Mouse (Mus musculus): ENCODE measurements around the gene Acoxl.
"Not testable (repeated sequence)": the region's sequence is repeated elsewhere in the genome, so short reads cannot be mapped to it uniquely, and the experiment has no call there.

Gene Acoxl

DNA sequence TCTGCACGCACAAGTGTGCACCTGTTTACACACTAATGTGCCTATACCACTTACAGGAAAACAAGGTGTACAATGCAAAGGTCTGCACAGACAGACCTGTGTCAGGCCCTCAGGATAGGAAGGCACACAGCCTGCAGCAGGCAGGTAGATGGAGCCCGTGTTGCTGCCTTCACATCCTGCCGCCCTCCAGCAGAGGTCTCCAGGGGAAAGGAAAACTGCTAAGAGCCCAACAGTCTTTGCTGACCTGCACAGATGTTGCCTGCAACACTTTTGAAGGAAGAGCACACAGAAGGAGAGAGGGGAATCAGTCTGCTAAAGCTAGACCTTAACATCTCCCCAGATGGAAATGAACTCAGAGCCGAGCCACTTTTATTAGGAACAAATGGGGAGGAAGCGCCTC is 240.2 kb downstream of the Acoxl start:
- DNase-seq (ENCODE audit: low read depth, low spot score), result peak; percentile 62

DNA sequence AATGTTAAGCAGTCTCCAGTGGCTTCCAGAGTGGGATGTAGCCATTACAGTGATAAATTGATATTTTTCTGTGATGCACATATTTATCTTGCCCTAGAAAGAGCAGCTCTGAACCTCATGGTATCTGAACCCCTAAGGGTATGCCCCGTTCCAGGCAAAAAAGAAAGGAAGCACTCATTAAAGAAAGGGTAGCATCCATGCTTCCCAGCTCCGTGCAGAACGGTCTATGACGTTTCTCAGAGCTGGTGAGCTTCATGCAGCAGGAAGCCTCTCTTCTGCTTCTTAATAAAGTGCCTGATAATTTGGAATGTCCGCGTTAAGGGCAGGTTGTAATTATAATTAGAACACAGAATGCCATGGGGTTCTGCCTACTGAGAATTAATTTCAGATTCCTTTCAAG is 240.6 kb downstream of the Acoxl start:
- no peak for DNase-seq (ENCODE audit: low read depth, low spot score)

DNA sequence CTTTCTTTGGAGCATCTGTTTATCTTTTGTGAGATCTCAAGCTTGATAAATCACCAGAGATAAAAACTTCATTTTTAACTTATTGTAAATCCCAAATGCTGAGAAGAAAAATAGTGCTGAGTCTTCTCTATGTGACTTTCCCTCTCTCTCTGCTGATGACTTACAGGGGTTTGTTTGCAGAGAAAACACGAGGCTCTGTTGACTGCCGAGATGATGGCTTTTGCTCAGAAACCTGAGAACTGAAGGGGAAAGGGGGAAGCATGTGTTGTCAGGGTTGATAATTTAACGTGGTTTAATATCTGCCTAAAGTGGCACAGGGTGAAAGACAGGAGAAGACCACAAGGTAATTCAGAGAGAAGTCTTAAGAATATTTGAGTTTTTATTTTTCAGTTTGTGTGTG is 245.2 kb downstream of the Acoxl start:
- no peak for DNase-seq (ENCODE audit: low read depth, low spot score)

- no peak for DNase-seq (ENCODE audit: low read depth, low spot score)
Observed at GRCm38 (mm10) chr2:128084607-128085006, 245.9 kb downstream of the Acoxl start.

- no peak for DNase-seq (ENCODE audit: low read depth, low spot score)
Observed at GRCm38 (mm10) chr2:128085481-128085880, 246.8 kb downstream of the Acoxl start.

GRCm38 (mm10) chr2:128086301-128086886 is 247.7 kb downstream of the Acoxl start:
- no peak for DNase-seq (ENCODE audit: low read depth, low spot score)

DNA sequence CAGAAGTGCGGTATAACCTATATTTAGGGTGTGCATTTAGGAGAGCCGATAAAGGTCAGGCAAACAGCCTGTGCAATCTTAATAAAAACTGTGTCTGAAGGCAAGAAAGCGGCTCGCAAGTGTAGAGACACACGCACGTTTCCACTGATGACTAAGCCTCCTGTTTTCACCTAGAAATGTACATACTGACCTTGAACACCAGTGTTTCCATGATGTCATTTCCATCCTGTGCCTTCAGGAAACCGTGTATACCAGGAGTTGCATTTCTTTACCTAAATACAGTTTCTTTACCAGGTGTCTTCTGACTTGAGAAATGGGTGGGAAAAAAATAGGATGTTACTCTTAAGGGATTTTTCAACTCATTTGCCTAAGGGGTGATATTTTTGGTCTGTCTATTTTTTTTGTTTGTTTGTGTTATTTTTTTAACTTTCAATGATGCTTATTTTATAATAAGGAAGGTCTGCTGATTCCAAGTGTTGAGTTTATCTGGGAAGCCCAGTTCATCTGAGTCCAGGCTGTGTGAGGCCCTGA is 248.4 kb downstream of the Acoxl start:
- DNase-seq (ENCODE audit: low read depth, low spot score), result peak; percentile 80

- peak; percentile 35 for DNase-seq (ENCODE audit: low read depth, low spot score)
Observed at GRCm38 (mm10) chr2:128087798-128088545, 249.3 kb downstream of the Acoxl start.

- DNase-seq (ENCODE audit: low read depth, low spot score), result peak; percentile 60
Observed at GRCm38 (mm10) chr2:128090283-128090885, 251.7 kb downstream of the Acoxl start.

GRCm38 (mm10) chr2:128091431-128092369 is 253.0 kb downstream of the Acoxl start:
- peak; percentile 81 for DNase-seq (ENCODE audit: low read depth, low spot score)

DNA sequence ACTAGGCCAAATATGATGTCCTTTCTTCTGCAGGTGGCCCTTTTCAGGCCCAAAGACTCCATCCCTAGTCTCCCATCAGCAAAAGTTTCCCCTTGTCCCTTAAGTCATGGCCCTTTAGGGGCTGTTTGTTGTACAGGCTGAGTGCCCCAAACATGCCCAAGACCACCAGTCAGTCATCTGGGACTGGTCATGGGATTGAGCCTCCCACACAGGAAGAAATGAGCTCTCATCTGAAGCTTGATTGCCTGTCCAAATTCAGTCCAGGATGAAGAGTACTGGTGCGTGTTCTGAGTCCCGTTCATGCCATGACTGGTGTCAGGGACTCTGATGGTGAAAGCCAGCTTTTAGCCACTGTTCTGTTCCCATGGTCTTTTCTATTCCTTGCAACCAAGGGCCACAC is 253.8 kb downstream of the Acoxl start:
- DNase-seq (ENCODE audit: low read depth, low spot score), result no peak

DNA sequence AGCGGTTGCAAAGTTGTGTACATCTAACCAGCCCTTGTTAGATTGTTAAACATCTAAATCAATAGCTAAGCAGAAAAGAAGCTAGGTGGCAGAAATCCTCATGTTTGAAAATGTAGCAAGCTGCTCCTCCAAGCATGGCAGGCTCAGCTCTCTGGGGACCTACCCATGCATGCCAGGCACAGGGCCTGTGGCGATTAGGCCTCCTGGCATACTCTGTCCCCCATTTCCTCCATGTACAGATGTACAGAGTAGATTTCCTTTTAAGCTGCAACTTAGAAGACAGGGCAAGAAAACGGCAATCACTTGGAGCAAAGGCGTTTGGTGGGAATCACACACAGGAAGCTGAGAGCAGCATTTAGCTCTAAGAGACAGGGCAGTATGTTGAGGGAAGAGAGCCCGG is 255.5 kb downstream of the Acoxl start:
- DNase-seq (ENCODE audit: low read depth, low spot score), result no peak

DNA sequence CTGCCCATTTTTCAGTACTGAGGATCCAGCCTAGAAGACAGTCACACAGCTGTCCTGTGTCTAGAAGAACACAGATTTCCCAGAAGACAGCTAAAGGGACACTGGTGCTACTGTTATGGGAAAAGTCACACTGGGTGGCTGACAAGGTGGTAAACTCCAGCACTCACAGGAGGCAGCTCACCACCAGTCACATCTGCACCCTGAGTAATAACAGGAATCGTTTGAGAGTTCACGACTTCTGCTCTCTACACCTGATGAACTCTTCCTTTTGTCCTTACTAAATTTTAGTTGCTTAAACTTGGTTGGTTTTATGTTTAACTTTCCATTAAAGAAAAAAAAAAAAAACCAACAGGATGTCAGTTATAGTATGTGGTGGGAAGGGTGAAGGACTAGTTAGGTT is 255.9 kb downstream of the Acoxl start:
- DNase-seq (ENCODE audit: low read depth, low spot score), result peak; percentile 33

DNA sequence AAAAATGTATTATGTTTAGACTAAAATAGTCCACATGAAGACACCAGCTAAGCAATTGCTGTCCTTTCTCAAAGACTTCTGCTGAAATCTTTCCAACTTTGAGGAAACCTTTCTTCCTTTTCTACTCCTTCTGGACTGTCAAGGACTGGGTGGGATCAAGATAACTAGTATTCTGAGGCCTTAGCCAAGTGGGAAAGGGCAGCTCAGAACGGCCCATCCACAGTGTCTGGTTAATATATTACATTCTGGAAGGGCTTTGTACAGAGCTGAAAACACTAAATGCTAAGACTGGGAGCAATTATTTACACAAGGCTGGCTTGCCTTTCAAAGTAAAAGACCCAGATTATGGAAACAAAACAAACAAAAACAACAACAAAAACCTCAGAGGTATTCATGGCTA is 256.6 kb downstream of the Acoxl start:
- no peak for DNase-seq (ENCODE audit: low read depth, low spot score)

GRCm38 (mm10) chr2:128096070-128096469 is 257.4 kb downstream of the Acoxl start:
- DNase-seq (ENCODE audit: low read depth, low spot score), result no peak

GRCm38 (mm10) chr2:128098118-128098517 is 259.4 kb downstream of the Acoxl start:
- not testable (repeated sequence) for DNase-seq (ENCODE audit: low read depth, low spot score)

DNA sequence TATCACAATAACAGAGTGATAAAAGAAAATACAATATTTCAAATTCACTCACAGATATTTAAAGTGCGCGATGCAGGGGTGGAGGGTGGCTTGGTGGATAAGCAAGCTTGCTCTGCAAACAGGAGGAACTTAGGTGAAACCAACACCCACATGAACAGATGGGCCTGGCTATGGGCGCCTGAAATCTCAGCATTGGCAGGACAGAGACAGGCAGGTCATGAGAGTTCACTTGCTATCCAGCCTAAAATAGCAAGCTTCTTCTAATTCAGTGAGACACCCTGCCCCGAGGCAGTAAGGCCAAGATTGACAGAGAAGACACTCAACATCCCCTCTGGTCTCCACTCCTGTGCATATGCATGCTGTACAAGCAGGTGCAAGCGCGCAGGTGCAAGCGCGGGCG is 263.4 kb downstream of the Acoxl start:
- DNase-seq (ENCODE audit: low read depth, low spot score), result no peak

- no peak for DNase-seq (ENCODE audit: low read depth, low spot score)
Observed at GRCm38 (mm10) chr2:128104815-128105214, 266.1 kb downstream of the Acoxl start.

GRCm38 (mm10) chr2:128105651-128106050 is 267.0 kb downstream of the Acoxl start:
- DNase-seq (ENCODE audit: low read depth, low spot score), result no peak

DNA sequence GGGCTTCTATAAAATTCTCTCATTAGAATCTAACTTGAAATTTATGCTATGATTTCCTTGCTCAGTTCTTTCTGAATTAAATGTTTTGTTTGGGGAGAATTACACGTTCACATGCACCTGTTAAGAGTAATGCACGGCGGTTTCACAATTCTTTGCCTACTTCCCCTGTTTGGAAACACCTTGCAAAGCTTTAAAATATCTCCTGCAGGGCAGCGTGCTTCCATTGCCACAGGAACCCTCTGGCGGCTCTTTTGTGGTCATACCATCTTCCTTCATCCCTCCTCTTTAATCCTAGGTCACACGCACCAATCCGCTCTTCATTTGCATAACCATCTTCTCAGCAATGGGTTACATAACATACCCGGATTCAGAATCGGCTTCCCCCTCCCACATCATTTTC is 272.9 kb downstream of the Acoxl start:
- DNase-seq (ENCODE audit: low read depth, low spot score), result no peak

DNA sequence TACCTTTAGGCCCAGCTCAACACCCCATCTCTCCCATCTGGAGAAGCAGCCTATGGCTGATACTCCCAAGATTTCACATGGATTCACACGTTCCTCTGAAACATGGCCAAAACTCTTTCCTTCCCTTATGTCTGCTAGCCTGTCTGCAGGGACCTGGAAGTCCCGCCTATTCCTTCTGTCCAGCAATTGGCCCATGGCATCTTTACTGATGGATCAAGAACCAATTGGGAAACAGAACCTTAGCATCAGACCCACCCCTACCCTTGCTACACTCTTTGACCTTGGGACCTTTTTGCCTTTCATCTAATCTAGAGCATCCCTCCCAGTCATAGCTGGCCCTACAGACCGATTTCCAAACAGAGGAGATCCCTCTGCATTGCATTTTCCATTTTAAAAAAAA is 275.9 kb downstream of the Acoxl start:
- DNase-seq (ENCODE audit: low read depth, low spot score), result no peak

DNA sequence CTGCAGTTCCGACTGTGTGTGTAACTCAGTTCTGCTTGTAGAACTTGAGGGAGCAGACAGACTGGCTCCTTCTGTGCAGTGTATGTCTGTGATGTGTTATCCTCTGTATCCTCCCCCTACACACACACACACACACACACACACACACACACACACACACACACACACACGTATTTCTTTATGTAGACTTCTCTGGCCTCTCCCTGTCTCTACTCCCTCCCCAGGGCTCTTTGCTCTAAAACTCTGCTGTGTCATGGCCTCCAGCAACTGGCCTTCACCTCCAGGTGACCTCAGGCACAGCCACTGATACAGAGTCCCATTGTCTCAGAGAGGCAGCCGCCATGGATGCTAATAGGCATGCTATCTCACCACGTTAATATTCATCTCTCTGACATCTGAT is 276.9 kb downstream of the Acoxl start:
- DNase-seq (ENCODE audit: low read depth, low spot score), result no peak
